12 mouse cellular contexts compared by ENCODE assay signal in genomic region chr13:56350705-56351400, GRCm38 (mm10). TPM values are rescaled to one million over a fixed set of nuclear protein-coding genes. Genes with fewer than 3 reads are reported as not detected.
DNase-seq lines count a peak whose midpoint lies in the region; ATAC-seq lines count a peak whose summit lies in the region.
"Had no signal": no experiment of that assay in that cellular context is flagged by ENCODE, and none has a peak within 500 bp of the region (broad histone marks: within the 10 kb centered on the region; RNA-seq: fewer than 3 reads in every experiment).

No protein-coding gene starts in this region.

- no peaks in the 10 kb centered on the region for H3K36me3 ChIP-seq in kidney, embryonic 16.5 days (ENCODE audit: insufficient read depth, low read length)
- H3K36me3 ChIP-seq in embryonic facial prominence, embryonic 15.5 days = no peaks in the 10 kb centered on the region
- H3K36me3 ChIP-seq in limb, embryonic 10.5 days = no peaks in the 10 kb centered on the region
- H3K36me3 ChIP-seq: G1E; midbrain, embryonic 12.5 days had no signal

- peaks cover 11% of the 10 kb centered on the region; the same call in 1 of the 2 replicates for H3K4me1 ChIP-seq in kidney, embryonic 16.5 days (ENCODE audit: insufficient read depth, low read length)
- peaks cover 42% of the 10 kb centered on the region for H3K4me1 ChIP-seq in embryonic facial prominence, embryonic 15.5 days
- peaks cover 35% of the 10 kb centered on the region for H3K4me1 ChIP-seq in limb, embryonic 10.5 days

- H3K4me3 ChIP-seq in kidney, embryonic 16.5 days (ENCODE audit: low read length) = no peak overlapping the region
- H3K4me3 ChIP-seq in embryonic facial prominence, embryonic 15.5 days (replicated peaks) = no peak overlapping the region
- H3K4me3 ChIP-seq in limb, embryonic 10.5 days = no peak overlapping the region
- H3K4me3 ChIP-seq: midbrain, embryonic 12.5 days had no signal

- no peak overlapping the region for H3K4me2 ChIP-seq in kidney, embryonic 16.5 days (replicated peaks; ENCODE audit: low read depth, low read length)
- H3K4me2 ChIP-seq in embryonic facial prominence, embryonic 15.5 days (replicated peaks) = no peak overlapping the region
- H3K4me2 ChIP-seq: midbrain, embryonic 12.5 days had no signal

- H3K9ac ChIP-seq in kidney, embryonic 16.5 days (replicated peaks; ENCODE audit: low read length) = no peak overlapping the region
- no peak overlapping the region for H3K9ac ChIP-seq in embryonic facial prominence, embryonic 15.5 days
- H3K9ac ChIP-seq: midbrain, embryonic 12.5 days had no signal

- no peak for ATAC-seq in kidney, embryonic 16.5 days (ENCODE audit: low FRiP score, low TSS enrichment)
- ATAC-seq in embryonic facial prominence, embryonic 15.5 days (ENCODE audit: insufficient number of reproducible peaks, low FRiP score, low TSS enrichment, low read depth) = peak; percentile 83; the same call in 1 of the 2 replicates
- no peak for ATAC-seq in megakaryocyte-erythroid progenitor cell, adult 5-6 weeks (replicated peaks; ENCODE audit: low FRiP score, low TSS enrichment, poor library complexity, severe bottlenecking)

- no peaks in the 10 kb centered on the region for H3K27me3 ChIP-seq in kidney, embryonic 16.5 days (ENCODE audit: insufficient read depth, low read length)
- no peaks in the 10 kb centered on the region for H3K27me3 ChIP-seq in embryonic facial prominence, embryonic 15.5 days
- no peaks in the 10 kb centered on the region for H3K27me3 ChIP-seq in limb, embryonic 10.5 days (ENCODE audit: low read depth, poor library complexity, severe bottlenecking)

- H3K27ac ChIP-seq in kidney, embryonic 16.5 days (ENCODE audit: low read length) = peak overlapping the region; percentile 27; the same call in 1 of the 2 replicates
- peak overlapping the region; percentile 85 for H3K27ac ChIP-seq in embryonic facial prominence, embryonic 15.5 days (replicated peaks)
- H3K27ac ChIP-seq in limb, embryonic 10.5 days = peak overlapping the region; percentile 80
- H3K27ac ChIP-seq: midbrain, embryonic 12.5 days had no signal

- DNase-seq in kidney, adult 11 months = no peak
- DNase-seq in adipocyte (ENCODE audit: low spot score) = peak; percentile 11
- DNase-seq in limb, embryonic 10.5 days (ENCODE audit: low spot score) = peak; percentile 47
- no peak for DNase-seq in cerebellum, postnatal 36 days
- no peak for DNase-seq in cerebellum, adult 8-10 months
- DNase-seq: thymus, postnatal 25 days had no signal

- 64% methylated on average over 14 of the region's 14 CpGs for WGBS in kidney, embryonic 16.5 days
- 16% methylated on average over 14 of the region's 14 CpGs for WGBS in embryonic facial prominence, embryonic 15.5 days
- WGBS in limb, embryonic 10.5 days = 79% methylated on average over 14 of the region's 14 CpGs

- no peaks in the 10 kb centered on the region for H3K9me3 ChIP-seq in kidney, embryonic 16.5 days (ENCODE audit: low read length)
- H3K9me3 ChIP-seq in embryonic facial prominence, embryonic 15.5 days (replicated peaks) = no peaks in the 10 kb centered on the region
- H3K9me3 ChIP-seq in limb, embryonic 10.5 days (replicated peaks) = no peaks in the 10 kb centered on the region
- H3K9me3 ChIP-seq: midbrain, embryonic 12.5 days had no signal

RNA-seq across cellular contexts. Expression of gene Cxcl14, which starts 54.5 kb away (rescaled TPM):
- polyA plus RNA-seq in kidney, embryonic 16.5 days (2015; fragmentation: Nextera tagmentation; extraction: Ambion mirVana) = 23.4 and 25.1 TPM in 2 replicates
- polyA plus RNA-seq in embryonic facial prominence, embryonic 15.5 days (2015; fragmentation: Nextera tagmentation; extraction: Ambion mirVana) = 459 and 487 TPM in 2 replicates
- polyA plus RNA-seq in limb, embryonic 10.5 days (2016; fragmentation: Nextera tagmentation; extraction: Ambion mirVana) = 29.8 and 112 TPM in 2 replicates
- total RNA-seq in megakaryocyte-erythroid progenitor cell, adult 5-6 weeks (2014; fragmentation: Nextera tagmentation) = not detected in 2 replicates
- not detected in 2 replicates for total RNA-seq in megakaryocyte-erythroid progenitor cell, adult 5-6 weeks (2017)
- total RNA-seq: G1E; neutrophil, adult 5-6 weeks had no signal
- polyA plus RNA-seq: G1E had no signal

Comparison
In these comparisons a context has a peak if more than half of its experiments do, and no peak if none do; other contexts are left out.
1. H3K27ac ChIP-seq: peak in every context shown above with its lines; median percentile 85 in embryonic facial prominence, embryonic 15.5 days; 80 in limb, embryonic 10.5 days; 27 in kidney, embryonic 16.5 days.
2. DNase-seq: peak in adipocyte (single experiment) and limb, embryonic 10.5 days (single experiment); none in kidney, adult 11 months (single experiment), cerebellum, postnatal 36 days (0 of 2) and cerebellum, adult 8-10 months (single experiment).